Mouse (Mus musculus): ENCODE measurements around the gene Eif1ax. TPM values are rescaled to one million over a fixed set of nuclear protein-coding genes. Genes with fewer than 3 reads are reported as not detected.
"Not testable (repeated sequence)": the region's sequence is repeated elsewhere in the genome, so short reads cannot be mapped to it uniquely, and the experiment has no call there.

Eif1ax gene
- polyA plus RNA-seq (2015; fragmentation: Nextera tagmentation; extraction: Ambion mirVana), result 128 and 139 TPM in 2 replicates

DNA sequence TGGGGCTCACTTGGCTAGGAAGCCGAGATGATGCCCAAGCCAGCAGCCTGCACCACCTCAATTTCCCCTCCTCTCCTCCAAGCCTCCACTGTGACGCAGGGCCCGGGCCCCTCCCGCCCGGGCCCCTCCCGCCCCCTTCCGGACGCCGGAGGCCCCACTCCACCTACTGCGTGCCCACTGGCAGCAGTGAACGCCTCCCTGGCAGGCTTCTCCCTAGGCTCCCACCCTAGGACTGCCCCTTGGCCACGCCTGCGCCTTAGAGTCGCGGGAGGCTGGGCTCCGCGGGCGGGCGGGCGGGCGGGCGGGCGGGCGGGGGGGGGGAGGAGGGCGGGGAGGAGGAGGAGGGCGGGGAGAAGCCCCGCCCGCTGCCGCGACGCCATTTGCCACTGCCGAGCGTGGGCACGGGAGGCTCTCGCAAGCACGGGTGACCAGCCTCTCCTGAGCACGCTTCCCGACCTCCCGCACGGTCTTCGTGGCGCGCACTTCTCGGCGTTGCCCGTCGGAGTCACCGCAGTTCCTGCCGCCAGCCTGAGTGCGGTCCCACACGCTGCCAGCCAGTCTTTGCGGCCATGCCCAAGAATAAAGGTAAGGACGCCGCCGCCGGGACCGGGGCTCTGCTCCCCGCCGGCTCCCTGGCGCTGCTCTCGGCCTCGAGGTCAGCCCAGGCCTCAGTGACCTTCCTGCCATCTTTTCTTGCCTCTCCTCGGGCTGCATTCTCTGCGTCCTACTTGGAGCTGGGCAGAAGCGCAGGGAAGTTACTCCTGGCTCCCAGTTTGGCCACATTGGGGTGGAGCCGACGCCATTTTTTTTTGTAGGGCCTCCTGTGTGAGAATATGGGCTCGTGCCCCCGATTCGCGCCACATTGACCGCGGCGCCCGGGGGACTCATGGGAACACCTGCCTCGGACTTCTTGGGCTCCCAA lies at the start of gene Eif1ax:
Gene Eif1ax (plus strand): TSS at position 348 of the 922 bp plus-strand sequence.
- Histone ChIP-seq H3K4me3 (peak within 1 kb of the TSS; percentile 65), H3K4me2 (replicated peaks) (peak within 1 kb of the TSS; percentile 58), H3K27ac (peak within 1 kb of the TSS; percentile 75), H3K9ac (peak within 1 kb of the TSS; percentile 77), H3K9me3 (no peaks in the 10 kb centered on the region), H3K4me1 (peaks cover 4% of the 10 kb centered on the region), H3K27me3 (peaks cover 6% of the 10 kb centered on the region; the same call in 1 of the 2 replicates), H3K36me3 (peaks cover 3% of the 10 kb centered on the region; the same call in 1 of the 2 replicates)
- 18% methylated on average over 56 of the region's 76 CpGs for WGBS
- peak; percentile 98 for ATAC-seq (ENCODE audit: low FRiP score, low read depth)

DNA sequence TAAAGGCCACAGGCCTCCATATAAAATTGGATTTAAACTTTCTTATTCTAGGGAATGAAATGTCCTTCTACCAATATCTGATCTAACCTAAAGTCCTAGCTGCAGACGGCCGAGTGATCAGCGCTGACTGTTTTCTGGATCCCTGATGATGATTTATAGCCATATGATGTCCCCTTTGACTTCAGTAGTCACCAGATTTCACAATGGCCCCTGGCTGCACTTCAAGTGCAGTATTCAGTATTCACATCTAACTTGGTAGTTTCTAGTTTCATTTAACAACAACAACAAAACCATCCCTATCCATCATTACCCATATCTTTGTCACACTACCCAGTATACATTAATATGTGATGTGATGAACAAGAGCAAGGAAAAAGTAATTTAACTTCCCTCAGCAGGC lies 7.5 kb upstream of the Eif1ax start:
- Histone ChIP-seq H3K4me1 (no peaks in the 10 kb centered on the region), H3K9me3 (no peaks in the 10 kb centered on the region), H3K36me3 (peaks cover 12% of the 10 kb centered on the region), H3K9ac (no peak overlapping the region), H3K4me3 (no peak overlapping the region), H3K27ac (no peak overlapping the region), H3K4me2 (replicated peaks) (no peak overlapping the region), H3K27me3 (peaks cover 7% of the 10 kb centered on the region; the same call in 1 of the 2 replicates)
- no peak for ATAC-seq (ENCODE audit: low FRiP score, low read depth)
- 85% methylated on average over 3 of the region's 3 CpGs for WGBS

DNA sequence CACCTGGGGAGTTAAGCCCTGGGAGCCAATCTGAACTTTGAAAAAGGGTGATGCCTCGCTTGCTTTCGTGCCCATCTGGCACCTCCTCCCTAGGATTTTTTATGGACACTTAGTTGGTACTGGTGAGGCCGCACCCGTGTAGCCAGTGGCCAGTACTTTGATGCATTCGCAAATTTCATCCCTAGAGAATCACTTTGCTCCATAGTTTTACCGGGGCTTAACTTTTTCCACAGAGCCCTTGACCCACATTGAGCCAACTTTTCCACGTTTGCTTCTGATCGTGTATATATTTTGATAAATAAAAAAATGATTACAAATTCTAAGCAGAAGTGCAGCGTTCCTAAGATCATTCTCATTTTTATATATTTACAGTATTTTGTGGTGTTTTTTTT lies 771 bp downstream of the Eif1ax start:
- H3K27ac ChIP-seq, result peak overlapping the region; percentile 75; the same call in 1 of the 2 replicates

DNA sequence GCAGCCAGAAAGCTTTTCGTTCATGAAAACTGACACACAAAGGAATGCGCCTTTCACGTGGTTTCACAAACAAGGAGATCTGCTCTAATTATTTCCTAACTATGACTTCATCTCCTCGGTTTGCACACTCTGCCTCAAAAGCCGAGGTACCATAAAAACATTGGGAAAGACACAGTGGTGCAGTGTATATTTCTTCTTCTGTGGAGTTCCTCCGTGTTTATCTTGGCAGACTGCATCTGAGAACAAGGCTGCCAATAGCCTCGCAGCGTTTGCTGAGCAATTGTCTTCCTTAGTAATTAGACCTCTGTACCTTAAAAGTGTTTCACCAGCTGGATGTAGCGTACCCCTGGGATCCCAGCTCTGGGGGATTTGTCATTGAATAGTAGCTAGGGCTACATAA lies 15.1 kb downstream of the Eif1ax start:
- H3K9me3 ChIP-seq, result no peaks in the 10 kb centered on the region
- H3K27me3 ChIP-seq, result no peaks in the 10 kb centered on the region
- H3K36me3 ChIP-seq, result peaks cover 16% of the 10 kb centered on the region; the same call in 1 of the 2 replicates
- no peak overlapping the region for H3K27ac ChIP-seq
- no peak overlapping the region for H3K4me2 ChIP-seq (replicated peaks)
- H3K4me1 ChIP-seq, result no peaks in the 10 kb centered on the region
- no peak overlapping the region for H3K9ac ChIP-seq
- H3K4me3 ChIP-seq, result no peak overlapping the region
- no peak for ATAC-seq (ENCODE audit: low FRiP score, low read depth)
- 79% methylated on average over 9 of the region's 9 CpGs for WGBS

More for the DNA sequence above, 771 bp downstream of the Eif1ax start:
- Histone ChIP-seq H3K4me1 (peaks cover 4% of the 10 kb centered on the region), H3K36me3 (peaks cover 6% of the 10 kb centered on the region), H3K27me3 (peaks cover 6% of the 10 kb centered on the region; the same call in 1 of the 2 replicates), H3K4me3 (peak overlapping the region; percentile 65), H3K9me3 (no peaks in the 10 kb centered on the region), H3K4me2 (replicated peaks) (peak overlapping the region; percentile 58), H3K9ac (peak overlapping the region; percentile 77)
- no peak for ATAC-seq (ENCODE audit: low FRiP score, low read depth)
- 19% methylated on average over 9 of the region's 9 CpGs for WGBS

DNA sequence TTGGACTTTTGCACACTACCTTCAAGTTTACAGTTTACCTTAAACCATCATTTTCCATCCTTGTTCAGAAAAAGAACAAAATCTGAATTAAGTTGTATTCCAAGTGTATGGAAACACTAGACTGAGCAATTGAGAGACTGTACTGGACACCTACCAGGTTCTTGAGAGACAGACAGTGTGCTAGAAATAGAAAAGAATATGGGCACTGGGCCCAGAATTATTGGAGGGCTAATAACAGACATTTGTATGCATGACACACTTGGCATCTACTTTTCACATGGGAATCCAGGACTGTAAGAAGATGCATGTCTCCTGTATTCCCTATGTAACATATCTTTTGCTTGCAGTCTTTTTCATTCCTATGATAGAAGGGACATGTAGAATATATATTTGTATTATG lies 17.0 kb downstream of the Eif1ax start:
- Histone ChIP-seq H3K4me3 (no peak overlapping the region), H3K27ac (no peak overlapping the region), H3K4me2 (replicated peaks) (no peak overlapping the region), H3K36me3 (peaks cover 8% of the 10 kb centered on the region; the same call in 1 of the 2 replicates), H3K4me1 (no peaks in the 10 kb centered on the region), H3K9ac (no peak overlapping the region), H3K9me3 (no peaks in the 10 kb centered on the region), H3K27me3 (no peaks in the 10 kb centered on the region)
- no peak for ATAC-seq (ENCODE audit: low FRiP score, low read depth)

DNA sequence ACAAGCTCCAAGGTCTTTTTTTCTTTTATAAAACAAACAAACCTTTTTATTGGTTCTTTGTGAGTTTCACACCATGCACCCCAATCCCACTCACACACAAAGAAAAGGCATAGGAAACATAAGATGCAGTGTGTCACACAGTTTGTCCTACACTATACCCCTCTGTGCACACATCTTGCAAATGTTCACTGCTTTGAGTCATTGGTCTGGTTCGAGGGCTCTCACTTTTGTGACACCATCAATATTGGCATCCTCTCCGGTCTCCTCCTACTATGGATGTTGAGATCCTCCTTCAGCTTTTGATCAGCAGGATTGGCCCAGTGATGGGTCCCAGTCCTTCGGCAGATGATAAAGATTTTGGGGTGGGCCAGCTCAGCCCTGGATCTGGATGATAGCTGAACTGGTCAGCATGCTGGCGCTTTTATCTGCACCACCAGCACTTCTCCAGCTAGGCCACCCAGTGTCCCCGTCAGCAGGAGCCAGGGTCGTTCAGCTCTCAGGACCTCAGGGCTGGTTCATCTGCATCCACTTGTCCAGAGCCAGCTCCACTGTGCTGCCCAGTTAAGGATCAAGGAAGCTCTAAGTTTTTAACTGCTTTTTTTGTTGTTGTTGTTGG lies 18.5 kb downstream of the Eif1ax start:
- 85% methylated on average over 6 of the region's 6 CpGs for WGBS
- no peak overlapping the region for H3K9ac ChIP-seq
- H3K9me3 ChIP-seq, result no peaks in the 10 kb centered on the region

DNA sequence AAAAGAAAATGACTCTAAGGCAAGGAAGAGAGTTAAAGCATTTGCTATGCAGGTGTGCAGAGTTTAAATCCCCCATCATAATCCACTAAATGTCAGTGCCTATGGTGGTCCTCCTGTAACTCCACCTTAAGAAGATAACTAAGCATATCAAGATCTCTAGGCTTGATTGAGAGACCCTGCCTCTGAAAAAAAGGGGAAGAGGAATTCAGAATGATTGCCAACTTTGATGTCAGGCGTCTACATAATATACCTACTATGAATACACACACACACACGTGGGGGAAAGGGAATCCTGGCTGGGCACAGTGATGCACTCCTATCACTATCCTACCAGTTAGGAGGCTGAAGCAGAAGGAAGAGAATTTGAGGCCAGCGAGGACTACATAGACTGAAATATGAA lies 19.3 kb downstream of the Eif1ax start:
- H3K4me3 ChIP-seq, result no peak overlapping the region
- H3K9ac ChIP-seq, result no peak overlapping the region
- no peaks in the 10 kb centered on the region for H3K9me3 ChIP-seq
- H3K4me1 ChIP-seq, result no peaks in the 10 kb centered on the region
- 83% methylated on average over 3 of the region's 3 CpGs for WGBS
- no peaks in the 10 kb centered on the region for H3K36me3 ChIP-seq
- ATAC-seq (ENCODE audit: low FRiP score, low read depth), result no peak
- no peak overlapping the region for H3K4me2 ChIP-seq (replicated peaks)
- H3K27me3 ChIP-seq, result no peaks in the 10 kb centered on the region
- H3K27ac ChIP-seq, result no peak overlapping the region

More for the DNA sequence above, 18.5 kb downstream of the Eif1ax start:
- Histone ChIP-seq H3K27me3 (no peaks in the 10 kb centered on the region), H3K4me3 (no peak overlapping the region), H3K27ac (no peak overlapping the region), H3K4me2 (replicated peaks) (no peak overlapping the region), H3K4me1 (no peaks in the 10 kb centered on the region), H3K36me3 (peaks cover 7% of the 10 kb centered on the region; the same call in 1 of the 2 replicates)
- no peak for ATAC-seq (ENCODE audit: low FRiP score, low read depth)

DNA sequence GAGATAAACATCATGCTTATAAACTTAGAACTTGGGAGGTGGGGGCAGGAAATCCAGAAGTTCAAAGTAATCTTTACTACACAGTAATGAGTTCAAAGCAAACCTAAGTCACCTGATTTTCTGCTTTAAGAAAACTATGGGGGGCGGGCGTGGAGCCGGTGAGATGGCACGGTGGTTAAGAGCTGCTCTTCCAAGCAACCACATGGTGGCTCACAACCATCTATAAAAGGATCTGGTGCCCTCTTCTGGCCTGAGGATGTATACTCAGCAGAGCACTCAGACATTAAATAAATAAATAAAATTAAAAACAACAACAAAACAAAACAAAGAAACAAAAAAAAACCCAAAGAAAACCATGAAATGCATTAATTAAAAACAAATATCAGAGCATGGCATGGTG lies 37.3 kb downstream of the Eif1ax start:
- Histone ChIP-seq H3K4me2 (replicated peaks) (no peak overlapping the region), H3K27ac (no peak overlapping the region), H3K4me1 (no peaks in the 10 kb centered on the region), H3K9ac (no peak overlapping the region), H3K4me3 (no peak overlapping the region), H3K36me3 (no peaks in the 10 kb centered on the region), H3K9me3 (no peaks in the 10 kb centered on the region), H3K27me3 (peaks cover 10% of the 10 kb centered on the region)
- 21% methylated on average over 4 of the region's 4 CpGs for WGBS
- ATAC-seq (ENCODE audit: low FRiP score, low read depth), result no peak

DNA sequence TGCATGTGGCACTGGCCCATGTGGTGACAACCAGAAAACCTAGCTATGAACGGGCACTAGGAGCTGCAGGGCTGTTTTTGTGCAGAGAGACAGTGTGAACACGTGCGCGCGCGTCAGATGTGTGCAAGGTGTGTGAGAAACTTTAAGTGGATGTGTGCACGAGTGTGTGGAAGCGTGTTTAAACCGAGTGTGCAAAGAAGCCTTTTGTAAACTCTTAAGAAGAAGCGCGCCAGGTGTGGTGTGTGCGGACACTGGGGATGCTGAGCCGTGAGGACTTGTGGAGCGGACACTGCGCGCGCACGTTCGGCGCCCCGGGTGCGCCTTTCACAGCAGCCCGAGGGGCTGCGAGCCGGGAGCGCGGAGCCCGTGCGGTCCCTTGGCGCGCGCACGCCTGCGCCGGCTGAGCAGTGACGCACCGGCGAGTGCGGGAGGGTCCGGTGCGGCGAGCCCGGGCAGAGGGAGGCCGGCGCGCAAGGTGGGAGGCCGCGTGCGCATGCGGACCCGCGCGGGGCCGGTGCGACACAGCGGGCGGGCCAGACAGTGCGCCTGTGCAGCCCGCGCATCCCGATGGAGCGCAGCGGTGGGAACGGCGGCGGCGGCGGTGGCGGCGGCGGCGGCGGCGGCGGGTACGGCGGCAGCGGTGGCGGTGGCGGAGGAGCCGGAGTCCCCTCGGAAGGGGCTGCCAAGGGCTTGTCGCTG lies 42.3 kb downstream of the Eif1ax start, which contains the start of gene Map7d2:
Gene Map7d2 (plus strand): TSS at position 443 of the 699 bp plus-strand sequence.
- ATAC-seq (ENCODE audit: low FRiP score, low read depth), result peak; percentile 75
- peak within 1 kb of the TSS; percentile 45 for H3K9ac ChIP-seq
- peaks cover 49% of the 10 kb centered on the region for H3K27me3 ChIP-seq
- 13% methylated on average over 35 of the region's 83 CpGs for WGBS
- no peaks in the 10 kb centered on the region for H3K9me3 ChIP-seq
- no peaks in the 10 kb centered on the region for H3K4me1 ChIP-seq
- H3K4me2 ChIP-seq (replicated peaks), result peak within 1 kb of the TSS; percentile 91
- H3K36me3 ChIP-seq, result no peaks in the 10 kb centered on the region
- peak within 1 kb of the TSS; percentile 54 for H3K4me3 ChIP-seq
- H3K27ac ChIP-seq, result no peak within 1 kb of the TSS

DNA sequence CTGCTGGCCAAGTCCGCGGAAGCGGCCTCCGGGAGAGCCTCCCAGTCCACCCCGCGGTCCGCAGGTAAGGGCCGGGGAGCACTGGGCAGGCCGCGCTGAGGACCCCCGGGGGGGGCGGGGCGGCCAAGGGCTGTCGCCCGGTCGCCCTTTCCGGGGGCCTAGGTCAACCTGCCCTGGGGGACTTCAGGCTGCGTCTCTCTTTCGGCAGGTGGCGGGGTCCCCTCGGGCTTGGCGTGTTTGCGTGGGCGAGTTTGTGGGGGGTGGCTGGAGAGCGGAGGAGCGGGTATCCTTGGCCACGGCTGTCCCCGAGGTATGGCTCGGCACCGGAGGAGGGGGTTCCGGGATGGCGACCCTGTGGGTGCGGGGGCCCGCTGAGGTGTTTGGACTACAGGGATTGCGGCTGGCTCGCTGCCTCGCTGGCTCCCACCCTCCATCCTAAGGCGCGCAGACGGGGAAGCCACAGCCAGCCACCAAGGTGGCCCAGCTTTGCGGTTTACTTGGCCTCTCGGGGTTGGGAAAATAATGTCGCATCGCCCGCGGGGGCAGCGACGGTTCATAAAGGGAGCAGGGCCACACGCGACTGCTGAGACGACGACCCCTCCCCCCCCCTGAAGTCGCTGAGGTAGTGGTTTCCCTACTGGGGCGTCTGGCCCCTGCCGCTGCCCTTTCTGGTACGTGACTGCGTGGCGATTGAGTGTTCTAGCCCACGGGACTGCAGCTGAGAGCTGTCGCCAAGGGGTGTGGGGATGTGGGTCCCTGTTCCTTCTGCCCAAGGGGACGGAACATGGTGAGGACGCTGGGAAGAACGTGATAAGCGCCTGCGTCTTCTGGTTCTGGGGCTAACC lies 43.1 kb downstream of the Eif1ax start:
- Histone ChIP-seq H3K27ac (no peak overlapping the region), H3K4me2 (replicated peaks) (peak overlapping the region; percentile 91), H3K36me3 (no peaks in the 10 kb centered on the region), H3K27me3 (peaks cover 50% of the 10 kb centered on the region), H3K4me1 (no peaks in the 10 kb centered on the region), H3K9me3 (no peaks in the 10 kb centered on the region), H3K9ac (peak overlapping the region; percentile 45), H3K4me3 (peak overlapping the region; percentile 54)
- 12% methylated on average over 53 of the region's 65 CpGs for WGBS
- ATAC-seq (ENCODE audit: low FRiP score, low read depth), result peak; percentile 61

DNA sequence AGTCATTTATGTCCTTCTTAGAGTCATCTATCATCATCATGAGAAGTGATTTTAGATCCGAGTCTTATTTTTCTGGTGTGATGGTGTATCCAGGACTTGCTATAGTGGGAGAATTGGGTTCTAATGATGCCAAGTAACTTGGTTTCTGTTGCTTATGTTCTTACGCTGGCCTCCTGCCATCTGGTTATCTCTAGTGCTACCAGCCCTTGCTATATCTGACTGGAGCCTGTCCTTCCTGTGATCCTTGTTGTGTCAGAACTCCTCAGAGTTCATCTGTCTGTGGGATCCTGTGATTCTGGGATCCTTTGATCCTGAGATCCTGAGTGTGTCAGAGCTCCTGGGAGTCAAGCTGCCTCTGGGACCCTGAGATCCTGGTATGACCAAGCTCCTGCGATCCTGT lies 58.5 kb downstream of the Eif1ax start:
- not testable (repeated sequence) for H3K9ac ChIP-seq; H3K9me3 ChIP-seq; H3K4me2 ChIP-seq (replicated peaks); H3K4me1 ChIP-seq; ATAC-seq (ENCODE audit: low FRiP score, low read depth); H3K27ac ChIP-seq; H3K36me3 ChIP-seq; H3K27me3 ChIP-seq; H3K4me3 ChIP-seq
- 82% methylated on average over 3 of the region's 3 CpGs for WGBS
